Mouse (Mus musculus) thymus, postnatal 25 days (tissue): ENCODE measurements around the gene Napsa.

Experiments used
- DNase-seq: peaks from one replicate; pipeline ENCODE4 v3.0.0; 2022

Napsa gene

GRCm38 (mm10) chr7:44633407-44633806 is 61.2 kb downstream of the Napsa start:
- DNase-seq: no peak
